Mouse (Mus musculus): ENCODE results near the gene Vmn1r38. TPM values are rescaled to one million over a fixed set of nuclear protein-coding genes. Genes with fewer than 3 reads are reported as not detected.

Gene Vmn1r38
- polyA plus RNA-seq (2015; fragmentation: Nextera tagmentation; extraction: Ambion mirVana) = not detected in 2 replicates

GRCm38 (mm10) chr6:66782527-66782926 is at the start of gene Vmn1r38:
Gene Vmn1r38, minus strand, starts transcription at chr6:66782627.

DNA sequence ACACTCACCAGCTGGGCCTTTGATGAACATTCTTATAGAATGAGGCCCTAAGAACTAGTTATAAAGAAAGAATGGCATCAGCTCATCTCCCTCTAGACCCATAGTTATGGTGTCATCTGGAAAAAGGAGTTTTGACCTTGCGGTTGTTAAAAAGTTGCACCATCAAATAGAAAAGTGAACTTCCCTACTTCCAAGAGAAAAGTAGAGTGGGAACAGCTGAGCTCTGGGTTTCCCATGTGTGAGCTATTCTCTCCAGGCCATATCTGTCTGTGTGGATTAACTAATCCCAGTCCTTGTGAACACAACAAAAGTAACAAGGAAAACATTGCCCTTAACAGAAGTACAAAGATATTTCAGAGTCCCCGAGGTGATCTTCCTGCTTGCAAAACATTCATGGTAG is 28.1 kb upstream of the Vmn1r38 start, which contains the start of gene Vmn1r39:
Vmn1r39 (minus strand) TSS at position 101 of the 400 bp plus-strand sequence.

DNA sequence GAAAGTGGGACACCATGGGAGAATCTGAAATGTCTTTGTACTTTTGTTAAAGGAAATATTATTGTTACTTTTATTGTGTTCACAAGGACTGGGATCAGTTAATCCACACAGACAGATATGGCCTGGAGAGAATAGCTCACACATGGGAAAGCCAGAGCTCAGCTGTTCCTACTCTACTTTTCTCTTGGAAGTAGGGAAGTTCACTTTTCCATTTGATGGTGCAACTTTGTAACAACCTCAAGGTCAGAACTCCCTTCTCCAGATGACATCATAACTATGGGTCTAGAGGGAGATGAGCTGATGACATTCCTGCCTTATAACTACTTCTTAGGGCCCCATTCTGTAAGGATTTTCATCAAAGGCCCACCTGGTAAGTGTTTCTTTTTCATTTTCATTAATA is 53.3 kb downstream of the Vmn1r38 start, which contains the start of gene Vmn1r37:
Vmn1r37 (plus strand) TSS at position 301 of the 400 bp plus-strand sequence.

Other genes with a start within 250 kb of the Vmn1r38 start
- 26.3 and 39.0 TPM in 2 replicates for gene Mad2l1, start 247.2 kb downstream of the Vmn1r38 start, polyA plus RNA-seq (2015; fragmentation: Nextera tagmentation; extraction: Ambion mirVana)
- 0.05 TPM in 1 of 2 replicates, not detected in the other for gene Vmn1r32, start 222.5 kb downstream of the Vmn1r38 start, polyA plus RNA-seq (2015; fragmentation: Nextera tagmentation; extraction: Ambion mirVana)
- not detected in 2 replicates for gene Vmn1r33, start 164.3 kb downstream of the Vmn1r38 start, polyA plus RNA-seq (2015; fragmentation: Nextera tagmentation; extraction: Ambion mirVana)
- not detected in 2 replicates for gene Vmn1r34, start 138.7 kb downstream of the Vmn1r38 start, polyA plus RNA-seq (2015; fragmentation: Nextera tagmentation; extraction: Ambion mirVana)
- gene Vmn1r35, start 96.7 kb downstream of the Vmn1r38 start, polyA plus RNA-seq (2015; fragmentation: Nextera tagmentation; extraction: Ambion mirVana) = not detected in 2 replicates
- not detected in 2 replicates for gene Vmn1r36, start 63.5 kb downstream of the Vmn1r38 start, polyA plus RNA-seq (2015; fragmentation: Nextera tagmentation; extraction: Ambion mirVana)
- gene Vmn1r37, start 53.2 kb downstream of the Vmn1r38 start, polyA plus RNA-seq (2015; fragmentation: Nextera tagmentation; extraction: Ambion mirVana) = not detected in 2 replicates
- gene Vmn1r39, start 28.0 kb upstream of the Vmn1r38 start, polyA plus RNA-seq (2015; fragmentation: Nextera tagmentation; extraction: Ambion mirVana) = not detected in 2 replicates
- 159 and 205 TPM in 2 replicates for gene Gng12, start 113.8 kb upstream of the Vmn1r38 start, polyA plus RNA-seq (2015; fragmentation: Nextera tagmentation; extraction: Ambion mirVana)

Data from urinary bladder, postnatal 0 days (tissue).